Comparison of ENCODE assay signal across 11 mouse cellular contexts in the genomic region with DNA sequence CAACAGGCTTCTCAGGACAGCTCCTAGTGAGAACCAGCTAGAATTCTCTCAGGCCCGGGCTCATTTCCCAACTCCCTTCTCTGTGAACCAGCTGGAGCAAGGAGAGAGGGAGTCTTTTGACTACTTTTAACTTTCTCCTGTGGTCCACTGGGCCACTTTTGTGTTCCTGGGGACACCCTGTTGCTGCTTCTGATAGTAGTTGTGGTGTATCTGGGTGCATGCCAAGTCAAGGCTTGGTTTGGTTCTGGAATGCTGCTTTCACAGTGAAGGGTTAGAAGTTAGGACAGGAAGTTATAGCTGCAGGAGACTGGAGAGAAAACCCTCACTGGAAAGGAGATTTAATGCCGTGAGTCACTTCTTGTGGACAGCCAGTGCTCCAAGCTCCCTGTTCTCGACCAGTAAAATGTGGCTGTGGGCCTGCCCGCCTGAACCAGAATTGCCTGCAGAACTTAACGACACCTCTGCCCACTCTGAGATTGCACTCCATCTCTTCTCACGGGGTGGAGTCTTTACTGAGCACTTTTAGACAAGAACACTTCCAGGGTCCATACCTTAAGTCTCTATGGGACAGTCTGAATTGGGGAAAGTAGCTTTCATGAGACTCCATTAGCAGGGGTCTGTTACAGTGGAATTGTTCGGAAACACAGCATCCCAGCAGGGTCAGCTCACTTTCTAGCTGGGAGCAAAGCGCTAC.
A peak's percentile ranks its signal among the peaks of the same experiment; 100 is the strongest.
DNase-seq lines count a peak whose midpoint lies in the region; TF ChIP-seq lines count a peak whose summit lies in the region.
"Had no signal": no experiment of that assay in that cellular context is flagged by ENCODE, and none has a peak within 500 bp of the region (broad histone marks: within the 10 kb centered on the region; RNA-seq: fewer than 3 reads in every experiment).

No protein-coding gene starts in this region.

- no peak overlapping the region for H3K4me3 ChIP-seq in embryonic fibroblast, embryonic 13.5 days (ENCODE audit: insufficient read depth, low read length)

- peaks cover 13% of the 10 kb centered on the region for H3K4me1 ChIP-seq in embryonic fibroblast, embryonic 13.5 days (ENCODE audit: control insufficient read depth, insufficient read depth, low read length)

- TF ChIP-seq POLR2A in embryonic fibroblast, embryonic 13.5 days (IDR thresholded peaks at IDR 0.05; ENCODE audit: low read depth, low read length), result no peak; the same call in 1 of the 2 replicates

- H3K27ac ChIP-seq in embryonic fibroblast, embryonic 13.5 days (ENCODE audit: insufficient read depth, low read length), result peak overlapping the region; percentile 91
- H3K27ac ChIP-seq: macrophage had no signal

- TF ChIP-seq CTCF in embryonic fibroblast, embryonic 13.5 days (IDR thresholded peaks at IDR 0.05; ENCODE audit: borderline replicate concordance, insufficient read depth, low read length), result no peak

- DNase-seq in adrenal gland, adult 2 months, result peak; percentile 20
- DNase-seq in adrenal gland, adult 18-20 months (ENCODE audit: low spot score in 2 of 2), result no peak
- DNase-seq in kidney, adult 18-20 months, result peak; percentile 20
- DNase-seq in lung, postnatal 10 days, result peak; percentile 65
- DNase-seq in retina, embryonic 14.5 days (ENCODE audit: low spot score), result no peak
- DNase-seq in left cerebral cortex, adult 11 months (ENCODE audit: low spot score), result no peak
- no peak for DNase-seq in left cerebral cortex, adult 18-20 months (ENCODE audit: low spot score in 2 of 2)
- DNase-seq: cerebellum, adult 9-10 months; layer of hippocampus, adult 9-11 months had no signal

Comparison
In these comparisons a context has a peak if more than half of its experiments do, and no peak if none do; other contexts are left out.
1. DNase-seq: peak in adrenal gland, adult 2 months (single experiment), kidney, adult 18-20 months (single experiment) and lung, postnatal 10 days (single experiment); none in adrenal gland, adult 18-20 months (0 of 2), retina, embryonic 14.5 days (single experiment), left cerebral cortex, adult 11 months (single experiment) and left cerebral cortex, adult 18-20 months (0 of 2).